Mouse (Mus musculus) testis, adult 10 weeks (tissue): ENCODE data around the gene Ptn. TPM values are rescaled to one million over a fixed set of nuclear protein-coding genes. Genes with fewer than 3 reads are reported as not detected.

ENCODE experiments used
- polyA plus RNA-seq: library from polyadenylated mRNA; stranded (reverse); fragments of 350-450 nt; fragmentation: Illumina TruSeq; extraction: RNeasy Lipid Tissue Mini Kit (QIAGEN cat#74804); gene quantifications from one replicate; pipeline ENCODE4 v1.2.3, GENCODE M21; 2014; ENCODE audit warnings: low read depth, low replicate concordance

Ptn gene
- polyA plus RNA-seq: 3.0 TPM

DNA sequence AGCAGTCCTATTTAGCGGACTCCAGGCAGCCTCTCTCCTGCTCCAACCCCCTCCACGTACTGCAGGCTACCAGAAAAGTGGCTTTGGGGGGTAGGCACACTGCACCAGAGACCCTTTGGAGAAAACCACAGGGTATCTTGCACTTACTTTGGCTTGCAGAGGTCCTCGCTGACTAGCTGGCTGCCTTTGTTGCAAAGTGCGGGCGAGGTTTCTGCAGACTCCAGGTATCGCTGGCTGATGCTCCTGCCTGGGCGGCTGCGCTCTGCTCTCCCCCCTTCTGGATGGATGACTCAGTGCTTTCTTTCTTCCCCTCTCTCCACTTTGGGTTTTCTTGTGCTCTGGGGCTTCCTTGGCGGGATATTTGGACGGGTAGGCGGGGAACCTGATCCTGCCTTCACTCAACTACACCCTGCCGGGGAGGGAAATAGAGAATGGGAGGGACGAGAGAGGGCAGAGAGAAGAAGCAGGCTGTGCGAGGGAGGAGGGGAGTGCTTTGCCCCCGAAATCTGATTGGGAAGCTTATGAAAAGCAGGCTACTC, at the start of gene Ptn:
Gene Ptn (minus strand): TSS at position 474 of the 539 bp plus-strand sequence.

